Mouse (Mus musculus): ENCODE measurements around the gene Ovol2. TPM values are rescaled to one million over a fixed set of nuclear protein-coding genes. Genes with fewer than 3 reads are reported as not detected.
"Not testable (repeated sequence)": the region's sequence is repeated elsewhere in the genome, so short reads cannot be mapped to it uniquely, and the experiment has no call there.

Ovol2 gene
- total RNA-seq (2021): not detected
- long read RNA-seq, experiment 1: 0 reads
- long read RNA-seq, experiment 2: 0 reads

DNA sequence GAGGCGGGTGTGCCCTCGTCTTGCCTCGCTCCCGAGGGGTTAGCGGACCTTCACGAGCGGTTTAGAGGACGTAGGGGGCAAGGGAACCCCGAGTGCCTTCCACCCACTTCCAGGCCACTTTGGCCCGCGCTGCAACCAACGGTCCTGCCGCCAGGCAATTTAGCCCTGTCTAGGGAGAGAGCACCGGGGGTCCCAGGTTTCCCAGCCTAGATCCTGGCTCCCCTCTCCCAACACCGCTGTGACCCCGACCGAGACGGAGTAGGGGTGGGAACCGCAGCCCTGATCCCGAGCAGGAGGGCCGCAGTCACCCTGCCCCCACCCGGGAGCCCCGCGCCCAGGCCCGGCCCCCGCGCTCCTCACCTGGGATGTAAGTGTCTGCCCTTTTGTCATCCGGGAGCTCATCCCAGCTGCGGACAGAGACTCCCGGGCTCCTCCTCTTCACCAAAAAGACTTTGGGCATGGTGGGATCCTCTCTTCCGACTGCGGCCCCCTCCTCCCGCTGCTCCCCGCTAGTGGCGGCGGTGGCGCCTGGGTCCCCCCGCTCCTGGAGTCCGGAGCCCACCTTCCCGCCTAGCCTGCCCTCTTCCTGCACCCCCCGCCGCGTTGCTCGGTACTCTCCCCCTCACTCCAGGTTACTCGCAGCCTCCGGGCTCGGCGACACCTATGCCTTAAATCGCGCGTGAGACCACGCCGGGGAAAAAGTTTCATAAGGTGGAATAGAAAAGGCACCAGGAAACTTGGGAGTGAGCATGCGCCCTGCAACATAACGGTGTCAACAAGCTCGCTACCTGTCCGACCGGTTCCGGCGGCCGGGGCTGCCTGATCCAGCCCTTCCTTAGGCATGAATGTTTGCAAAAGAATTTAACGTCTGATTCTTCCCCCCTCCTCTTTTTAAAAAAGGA, at the start of gene Ovol2:
Gene Ovol2 (minus strand): TSS at position 746 of the 902 bp plus-strand sequence.
- intact Hi-C loops (cut with DNase I): no loop called here
- no peak for DNase-seq

- no peak for DNase-seq
- intact Hi-C loops (cut with DNase I): no loop called here
Observed at GRCm38 (mm10) chr2:144381741-144382140, 49.8 kb upstream of the Ovol2 start.

GRCm38 (mm10) chr2:144381293-144381692, 49.3 kb upstream of the Ovol2 start:
- intact Hi-C loops (cut with DNase I): no loop called here

DNA sequence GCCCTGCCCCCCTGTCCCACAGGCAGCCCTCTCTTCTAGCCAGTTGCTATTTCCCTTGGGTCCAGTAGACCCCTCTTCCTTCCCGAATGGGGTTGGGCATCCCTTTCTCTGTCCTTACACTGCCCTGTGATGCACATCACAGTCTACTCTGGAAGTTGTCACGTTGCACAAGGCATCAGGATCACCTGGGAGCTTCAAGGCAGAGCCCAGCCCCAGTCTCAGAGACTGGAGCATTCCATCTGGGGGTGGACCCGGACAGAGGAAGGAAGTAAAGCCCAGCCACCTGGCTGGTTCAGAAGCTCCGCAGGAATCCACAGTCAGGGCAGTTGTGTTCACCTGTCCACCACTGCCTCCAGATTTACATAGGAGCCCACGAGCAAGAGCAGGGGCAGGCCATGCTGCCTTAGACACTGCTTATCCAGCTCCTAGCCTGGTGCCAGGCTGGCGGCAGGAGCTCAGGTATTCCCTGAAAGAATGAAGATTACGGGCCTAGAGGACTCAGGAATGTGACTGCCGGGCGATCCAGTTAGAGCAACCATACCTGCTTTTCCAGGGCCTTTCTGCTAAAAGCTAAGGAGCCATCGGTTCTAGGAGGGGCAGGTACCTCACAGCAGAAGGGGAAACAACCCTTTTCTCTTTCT, 43.2 kb upstream of the Ovol2 start:
- DNase-seq: no peak
- intact Hi-C loops (cut with DNase I): no loop called here

More at GRCm38 (mm10) chr2:144381293-144381692, 49.3 kb upstream of the Ovol2 start:
- DNase-seq: no peak

GRCm38 (mm10) chr2:144373063-144373462, 41.1 kb upstream of the Ovol2 start:
- intact Hi-C loops (cut with DNase I): no loop called here
- DNase-seq: no peak

DNA sequence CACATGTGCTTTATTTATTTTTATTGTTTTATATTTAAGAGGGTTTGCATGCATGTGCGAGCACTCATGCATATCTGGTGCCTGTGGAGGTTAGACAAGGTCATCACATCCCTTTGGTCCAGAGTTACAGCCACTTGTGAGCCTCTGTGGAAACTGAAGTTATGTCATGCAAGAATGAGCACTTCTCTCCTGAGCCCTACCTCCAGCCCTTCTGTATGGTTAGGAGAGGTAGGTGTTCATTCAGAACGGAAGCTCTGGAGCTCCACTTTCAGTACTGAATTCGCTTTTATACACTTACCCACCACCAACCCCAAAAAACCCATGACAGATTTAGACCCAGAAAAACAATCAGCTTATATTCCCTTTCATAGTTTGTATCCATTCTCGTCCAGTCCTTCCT, 39.6 kb upstream of the Ovol2 start:
- DNase-seq: no peak
- intact Hi-C loops (cut with DNase I): no loop called here

GRCm38 (mm10) chr2:144369511-144369910, 37.6 kb upstream of the Ovol2 start:
- DNase-seq: no peak
- intact Hi-C loops (cut with DNase I): loop anchor here (10.0 kb wide), 1 partner anchor 365 kb away; no protein-coding TSS in a partner anchor

GRCm38 (mm10) chr2:144369020-144369421, 37.1 kb upstream of the Ovol2 start:
- intact Hi-C loops (cut with DNase I): loop anchor here (10.0 kb wide), 1 partner anchor 364 kb away; no protein-coding TSS in a partner anchor
- peak in 1 of 2 experiments; percentile 58 for DNase-seq

DNA sequence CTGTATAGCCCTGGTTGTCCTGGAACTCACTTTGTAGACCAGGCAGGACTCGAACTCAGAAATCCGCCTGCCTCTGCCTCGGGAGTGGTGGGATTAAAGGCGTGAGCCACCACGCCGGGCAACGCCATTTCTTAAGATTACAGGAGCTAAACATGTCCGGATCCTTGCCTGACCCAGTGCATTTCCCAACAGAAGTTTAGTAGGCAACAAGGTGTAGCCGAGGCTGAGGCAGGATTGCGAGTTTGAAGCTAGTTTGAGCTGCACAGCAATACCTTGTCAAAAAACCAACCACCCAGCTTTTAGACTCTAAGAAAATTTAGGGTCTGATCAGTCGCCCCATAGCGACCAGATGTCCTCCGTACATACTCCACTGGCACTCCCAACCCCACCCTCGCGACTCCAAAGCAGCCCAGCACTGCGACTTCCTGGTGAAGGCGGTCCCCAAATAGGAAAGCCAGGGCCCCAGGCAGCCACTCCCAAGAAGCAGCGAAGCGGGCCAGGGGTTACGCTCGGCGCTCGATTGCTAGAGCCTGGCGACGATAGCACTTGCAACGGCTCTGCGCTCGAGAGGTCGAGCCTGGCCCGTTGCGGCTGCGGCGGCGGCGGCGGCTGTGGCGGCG, 36.6 kb upstream of the Ovol2 start, which contains the start of the genes Kat14 and Pet117:
Gene Kat14 (plus strand): TSS at position 584 of the 620 bp plus-strand sequence.
Gene Pet117 (plus strand): TSS at position 597 of the 620 bp plus-strand sequence.
- peak; percentile 95 to 96 for DNase-seq
- intact Hi-C loops (cut with DNase I): loop anchor here (10.0 kb wide), 1 partner anchor 364 kb away; no protein-coding TSS in a partner anchor

DNA sequence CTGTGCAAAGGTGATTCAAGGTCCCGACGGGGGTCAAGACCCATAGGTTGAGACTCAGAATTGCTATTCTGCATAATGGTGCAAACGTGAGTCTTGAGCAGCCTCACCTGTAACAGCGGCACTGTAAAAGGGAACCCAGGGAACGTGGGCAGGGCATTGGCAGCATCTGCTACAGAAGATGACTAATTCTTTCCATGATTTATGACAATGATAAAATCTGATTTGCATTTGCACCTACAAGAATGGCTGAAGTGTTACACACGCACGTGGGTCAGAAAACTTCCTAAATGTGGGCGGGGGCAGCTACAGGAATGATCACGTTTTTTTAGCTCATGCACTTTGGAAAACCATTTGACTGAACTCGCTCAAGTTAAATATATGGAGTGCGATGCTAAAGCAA, 20.9 kb upstream of the Ovol2 start:
- intact Hi-C loops (cut with DNase I): loop anchor here (5.0 kb wide), 1 partner anchor 99 kb away; no protein-coding TSS in a partner anchor

GRCm38 (mm10) chr2:144348525-144348924, 16.6 kb upstream of the Ovol2 start:
- intact Hi-C loops (cut with DNase I): no loop called here
- DNase-seq: no peak

More for the DNA sequence above, 20.9 kb upstream of the Ovol2 start:
- DNase-seq: no peak

DNA sequence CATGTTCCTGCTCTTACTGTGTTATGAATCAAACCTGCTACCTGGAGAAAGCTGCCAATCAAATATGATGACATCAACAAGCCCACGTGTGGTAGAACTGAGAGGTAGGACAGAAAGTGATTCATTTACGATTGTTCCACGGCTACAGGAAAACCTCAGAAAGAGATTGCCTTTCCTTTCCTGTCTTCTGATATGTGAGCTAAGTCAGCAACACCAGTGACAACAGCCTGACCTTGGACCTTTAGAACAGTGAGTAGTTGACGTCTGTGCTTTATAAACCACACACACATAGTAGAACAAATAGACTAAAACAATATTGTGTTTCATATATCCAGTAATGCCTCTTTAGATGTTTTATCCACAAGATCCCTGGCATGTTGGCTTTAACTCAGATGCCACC, 11.2 kb upstream of the Ovol2 start:
- no peak for DNase-seq
- intact Hi-C loops (cut with DNase I): no loop called here

DNA sequence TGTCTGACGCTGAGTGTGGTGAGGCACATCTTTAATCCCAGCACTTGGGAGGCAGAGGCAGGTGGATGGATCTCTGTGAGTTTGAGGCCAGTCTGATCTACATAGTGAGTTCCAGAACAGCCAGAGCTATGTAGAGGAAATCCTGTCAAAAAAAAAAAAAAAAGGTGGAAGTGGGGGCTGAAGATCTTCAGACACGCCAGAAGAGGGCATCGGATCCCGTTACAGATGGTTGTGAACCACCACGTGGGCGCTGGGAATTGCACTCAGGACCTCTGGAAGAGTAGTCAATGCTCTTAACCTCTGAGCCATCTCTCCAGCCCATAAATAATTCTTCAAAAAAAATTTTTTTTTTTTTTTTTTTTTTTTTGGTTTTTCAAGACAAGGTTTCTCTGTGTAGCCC, 6.2 kb upstream of the Ovol2 start:
- intact Hi-C loops (cut with DNase I): not testable (repeated sequence)

DNA sequence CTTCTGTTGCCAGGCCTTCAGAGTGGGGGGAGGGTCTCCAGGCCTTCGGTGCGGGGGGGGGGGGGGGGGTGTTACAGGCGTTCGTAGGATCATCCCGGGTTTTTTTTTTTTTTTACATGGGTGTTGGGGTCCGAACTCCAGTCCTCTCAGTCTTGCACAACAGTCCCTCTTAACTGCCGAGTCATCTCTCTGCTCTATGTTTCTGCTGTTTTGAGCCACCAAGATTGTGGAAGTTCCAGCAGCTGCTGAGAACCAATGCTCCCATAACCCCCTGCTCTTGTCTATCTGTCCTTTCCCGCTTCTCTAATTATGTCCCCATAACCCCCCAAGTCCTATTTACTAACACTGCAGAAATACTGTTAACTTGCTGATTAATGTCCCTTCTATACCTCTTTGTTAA, 5.8 kb upstream of the Ovol2 start:
- intact Hi-C loops (cut with DNase I): no loop called here
- no peak for DNase-seq

More for the DNA sequence above, 6.2 kb upstream of the Ovol2 start:
- not testable (repeated sequence) for DNase-seq

- no peak for DNase-seq
- intact Hi-C loops (cut with DNase I): no loop called here
Observed at GRCm38 (mm10) chr2:144337230-144337629, 5.3 kb upstream of the Ovol2 start.

- intact Hi-C loops (cut with DNase I): no loop called here
- no peak for DNase-seq
Observed at GRCm38 (mm10) chr2:144333138-144333842, 1.3 kb upstream of the Ovol2 start.

- DNase-seq: no peak
- intact Hi-C loops (cut with DNase I): no loop called here
Observed at GRCm38 (mm10) chr2:144332486-144332885, 540 bp upstream of the Ovol2 start.

- peak in 1 of 2 experiments; percentile 5 for DNase-seq
- intact Hi-C loops (cut with DNase I): no loop called here
Observed at GRCm38 (mm10) chr2:144330960-144331371, 980 bp downstream of the Ovol2 start.

- DNase-seq: peak in 1 of 2 experiments; percentile 15
- intact Hi-C loops (cut with DNase I): no loop called here
Observed at GRCm38 (mm10) chr2:144330352-144330959, 1.5 kb downstream of the Ovol2 start.

Measured in gastrocnemius, postnatal 36 days (tissue).